Mouse (Mus musculus) lung, adult 2 months (tissue): ENCODE measurements at regions not wholly inside any gene's neighbourhood (a gene's known extent, or its start where the extent isn't known, plus 50 kb on each side); places are given as distances from the start of the nearest gene placed in this dataset.

Experiments
- DNase-seq: peaks from one replicate; pipeline ENCODE4 v3.0.0; 2022
- H3K4me1 ChIP-seq: fragments of 200-500 bp; 2 replicates; pipeline ENCODE4 v1.6.1; 2011; ENCODE audit warnings: low read length; ENCODE audit not compliant: control insufficient read depth, insufficient read depth
- H3K4me3 ChIP-seq: fragments of 200-500 bp; replicated peaks from 2 replicates; pipeline ENCODE3; 2011; ENCODE audit warnings: low read depth, mild to moderate bottlenecking, control low read depth, low read length; ENCODE audit errors: extremely low read depth
- CTCF ChIP-seq: fragments of 200-500 bp; IDR thresholded peaks from 2 replicates; pipeline ENCODE4 v1.5.1; 2011; ENCODE audit warnings: mild to moderate bottlenecking, low read length, control low read depth; ENCODE audit not compliant: insufficient read depth
- POLR2A ChIP-seq: fragments of 200-500 bp; IDR thresholded peaks from 2 replicates; pipeline ENCODE4 v1.6.1; 2011; ENCODE audit warnings: low read depth, mild to moderate bottlenecking, control low read depth, low read length, borderline replicate concordance; ENCODE audit errors: extremely low read depth
- WGBS: fragments of 180-500 bp; shearing (Covaris S2); methylation state at CpG from one replicate; pipeline ENCODE4 v1.1.7; 2018; 5-methylcytosine and 5-hydroxymethylcytosine counted together

DNA sequence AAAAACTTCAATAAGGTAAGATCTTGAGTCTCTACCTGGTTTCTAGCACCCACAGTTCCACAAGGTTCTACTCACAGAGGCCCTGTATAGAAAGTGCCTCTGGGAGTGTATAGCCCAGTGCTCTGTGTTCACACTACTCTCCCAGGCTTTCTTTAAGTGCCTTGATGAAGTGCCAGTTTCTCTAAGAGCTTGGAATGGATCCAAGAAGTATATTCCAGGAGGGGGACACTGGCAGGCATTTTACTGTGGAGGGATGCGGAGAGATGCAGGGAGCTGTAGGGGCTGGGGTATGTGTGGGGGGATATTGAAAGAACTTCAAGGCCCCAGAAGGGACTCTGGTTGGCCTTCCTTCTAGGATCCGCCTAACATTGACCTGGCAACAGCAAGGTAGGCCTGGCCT, 204.9 kb downstream of the 1500009L16Rik start:
- 94% methylated on average over 2 of the region's 2 CpGs for WGBS
- no peak overlapping the region for H3K4me3 ChIP-seq
- H3K4me1 ChIP-seq: peaks cover 12% of the 10 kb centered on the region
- no peak for DNase-seq
- TF ChIP-seq CTCF (no peak), POLR2A (no peak)

GRCm38 (mm10) chr10:83931758-83932157, 209.1 kb downstream of the 1500009L16Rik start:
- Histone ChIP-seq H3K4me1 (peaks cover 21% of the 10 kb centered on the region), H3K4me3 (no peak overlapping the region)
- no peak for DNase-seq
- TF ChIP-seq CTCF (no peak), POLR2A (no peak)
- 41% methylated on average over 3 of the region's 3 CpGs for WGBS

DNA sequence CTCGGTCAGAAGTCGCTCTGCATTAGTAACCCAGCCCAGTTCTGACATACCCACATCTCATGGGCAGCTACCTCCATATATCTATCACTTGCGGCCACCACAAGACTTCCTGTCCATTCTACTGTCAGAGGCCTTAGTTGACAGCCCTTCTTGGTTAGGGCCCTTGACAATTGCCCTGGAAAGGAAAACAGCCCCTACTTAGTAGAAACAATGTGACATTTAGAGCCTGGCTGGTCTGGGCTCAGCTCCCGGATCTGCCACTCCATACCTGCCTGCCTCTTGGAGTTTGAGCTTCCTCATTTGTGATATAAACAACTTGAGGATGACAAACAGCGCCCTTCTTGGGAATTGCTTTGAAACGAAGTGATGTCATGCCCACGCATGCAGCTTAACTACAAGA, 210.5 kb downstream of the 1500009L16Rik start:
- 63% methylated on average over 7 of the region's 7 CpGs for WGBS
- Histone ChIP-seq H3K4me1 (peaks cover 28% of the 10 kb centered on the region), H3K4me3 (no peak overlapping the region)
- TF ChIP-seq POLR2A: no peak
- no peak for TF ChIP-seq CTCF
- DNase-seq: no peak

DNA sequence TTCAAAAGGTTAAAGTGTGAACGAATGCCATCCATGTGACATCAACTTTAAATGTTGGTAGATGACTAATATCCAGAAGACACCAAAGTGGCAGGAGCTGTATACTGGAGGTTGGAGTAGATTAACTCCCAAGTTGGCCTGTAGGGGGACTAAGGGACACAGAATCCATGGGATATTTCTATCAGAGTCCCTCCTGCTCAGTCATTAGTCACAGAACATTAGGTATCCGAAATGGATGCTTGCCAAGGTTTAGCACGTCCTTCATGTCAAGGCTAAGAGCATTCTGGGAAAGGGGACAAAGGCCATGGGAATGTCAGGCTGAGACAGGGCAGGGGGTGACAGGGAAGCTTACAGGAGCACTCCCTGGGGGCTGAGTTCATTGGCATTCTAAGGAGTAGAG, 211.8 kb downstream of the 1500009L16Rik start:
- peaks cover 28% of the 10 kb centered on the region for H3K4me1 ChIP-seq

DNA sequence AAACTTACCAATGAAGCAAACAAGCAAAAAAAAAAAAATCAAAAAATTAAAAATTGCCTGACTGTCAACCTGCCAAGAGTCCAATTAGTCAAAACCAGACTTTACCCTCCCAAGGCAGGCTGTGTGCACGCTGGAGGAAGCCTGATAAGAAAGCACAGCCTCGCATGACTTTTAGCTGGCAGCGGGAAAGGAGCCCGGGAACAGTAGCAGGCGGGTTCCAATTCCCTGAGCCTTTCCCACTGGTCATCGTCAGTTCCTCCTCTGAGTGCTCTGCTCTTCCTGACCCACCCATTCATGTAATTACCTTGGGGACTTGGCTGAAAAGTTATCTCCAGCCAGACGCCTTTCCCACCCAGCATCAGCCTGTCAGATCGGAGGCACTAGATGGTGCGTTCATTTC, 214.5 kb downstream of the 1500009L16Rik start:
- H3K4me1 ChIP-seq: peaks cover 20% of the 10 kb centered on the region
- 33% methylated on average over 9 of the region's 9 CpGs for WGBS
- no peak for DNase-seq
- no peak overlapping the region for H3K4me3 ChIP-seq
- TF ChIP-seq POLR2A (0 out of 2 replicates have a peak, but pooled peaks have one; percentile 12), CTCF (no peak)

More for the DNA sequence above, 211.8 kb downstream of the 1500009L16Rik start:
- no peak overlapping the region for H3K4me3 ChIP-seq
- no peak for DNase-seq
- TF ChIP-seq CTCF (no peak), POLR2A (no peak)
- WGBS: 55% methylated on average over 3 of the region's 3 CpGs

- WGBS: 76% methylated on average over 3 of the region's 3 CpGs
These were observed 219.4 kb downstream of the 1500009L16Rik start for GRCm38 (mm10) chr10:83942101-83942500.

GRCm38 (mm10) chr10:83944158-83944557, 221.5 kb downstream of the 1500009L16Rik start:
- TF ChIP-seq CTCF (no peak), POLR2A (no peak)
- 85% methylated on average over 1 of the region's 1 CpGs for WGBS
- Histone ChIP-seq H3K4me3 (no peak overlapping the region), H3K4me1 (no peaks in the 10 kb centered on the region)
- no peak for DNase-seq

More at GRCm38 (mm10) chr10:83942101-83942500, 219.4 kb downstream of the 1500009L16Rik start:
- Histone ChIP-seq H3K4me3 (no peak overlapping the region), H3K4me1 (peaks cover 6% of the 10 kb centered on the region; the same call in 1 of the 2 replicates)
- TF ChIP-seq CTCF (no peak), POLR2A (no peak)
- no peak for DNase-seq

DNA sequence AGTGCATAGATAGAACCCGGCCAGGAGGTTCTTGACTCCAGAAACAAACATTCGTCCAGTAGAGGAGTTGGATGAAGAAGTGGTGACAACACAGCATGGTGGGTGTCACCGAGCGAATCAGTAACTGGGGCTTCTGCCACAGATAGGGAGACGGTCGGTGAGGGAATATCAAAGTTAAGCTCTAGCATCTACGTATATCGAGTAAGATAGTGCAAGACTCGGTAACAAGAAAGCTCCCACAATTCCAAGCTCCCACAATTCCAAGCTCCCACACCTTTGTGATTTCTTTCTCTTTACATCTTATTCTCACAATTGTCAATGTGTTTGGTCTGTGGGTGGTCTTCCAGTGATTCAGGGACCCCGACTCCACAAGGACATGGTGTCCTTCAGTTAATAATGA, 222.2 kb downstream of the 1500009L16Rik start:
- 93% methylated on average over 10 of the region's 10 CpGs for WGBS
- Histone ChIP-seq H3K4me3 (no peak overlapping the region), H3K4me1 (no peaks in the 10 kb centered on the region)
- TF ChIP-seq CTCF (no peak), POLR2A (no peak)
- DNase-seq: no peak

- DNase-seq: no peak
- WGBS: 70% methylated on average over 9 of the region's 9 CpGs
- TF ChIP-seq CTCF: no peak
- no peak for TF ChIP-seq POLR2A
- H3K4me3 ChIP-seq: no peak overlapping the region
- H3K4me1 ChIP-seq: no peaks in the 10 kb centered on the region
These were observed 222.8 kb downstream of the 1500009L16Rik start for GRCm38 (mm10) chr10:83945503-83945902.

- no peak for DNase-seq
- 60% methylated on average over 11 of the region's 11 CpGs for WGBS
- Histone ChIP-seq H3K4me3 (no peak overlapping the region), H3K4me1 (no peaks in the 10 kb centered on the region)
- no peak for TF ChIP-seq POLR2A
- TF ChIP-seq CTCF: no peak
These were observed 223.8 kb downstream of the 1500009L16Rik start for GRCm38 (mm10) chr10:83946186-83947176.
